Mouse (Mus musculus) adrenal gland, adult 2 months (tissue): ENCODE measurements around the gene Tbc1d30. TPM values are rescaled to one million over a fixed set of nuclear protein-coding genes. Genes with fewer than 3 reads are reported as not detected.

Experiments used
- DNase-seq: peaks from one replicate; pipeline ENCODE4 v3.0.0; 2021
- polyA plus RNA-seq: library from polyadenylated mRNA; depleted of rRNA; stranded (reverse); fragments of >200 nt; gene quantifications from 2 replicates; pipeline ENCODE4 v1.2.3, GENCODE M21; 2012
- total RNA-seq, 2 experiments: library from RNA; stranded (reverse); gene quantifications; 2 replicates each; pipeline ENCODE4 v1.2.3; 2021

Gene Tbc1d30
- total and polyA plus RNA-seq, 3 experiments: 1.5 to 8.7 (median 2.9) TPM

GRCm38 (mm10) chr10:121263520-121264203 is 87.4 kb downstream of the Tbc1d30 start:
- DNase-seq: no peak

GRCm38 (mm10) chr10:121262206-121262605 is 88.9 kb downstream of the Tbc1d30 start:
- no peak for DNase-seq

GRCm38 (mm10) chr10:121261036-121261592 is 90.0 kb downstream of the Tbc1d30 start:
- no peak for DNase-seq

GRCm38 (mm10) chr10:121256115-121256825 is 94.8 kb downstream of the Tbc1d30 start:
- DNase-seq: peak; percentile 49

GRCm38 (mm10) chr10:121255465-121255864 is 95.6 kb downstream of the Tbc1d30 start:
- no peak for DNase-seq

GRCm38 (mm10) chr10:121254343-121254742 is 96.7 kb downstream of the Tbc1d30 start:
- no peak for DNase-seq

- DNase-seq: no peak
Observed at GRCm38 (mm10) chr10:121252781-121253180, 98.3 kb downstream of the Tbc1d30 start.

GRCm38 (mm10) chr10:121251191-121251590 is 99.9 kb downstream of the Tbc1d30 start:
- no peak for DNase-seq

GRCm38 (mm10) chr10:121249820-121250219 is 101.3 kb downstream of the Tbc1d30 start:
- DNase-seq: no peak

- DNase-seq: no peak
Observed at GRCm38 (mm10) chr10:121247545-121247944, 103.5 kb downstream of the Tbc1d30 start.

- no peak for DNase-seq
Observed at GRCm38 (mm10) chr10:121246971-121247370, 104.1 kb downstream of the Tbc1d30 start.

- no peak for DNase-seq
Observed at GRCm38 (mm10) chr10:121243373-121244207, 107.5 kb downstream of the Tbc1d30 start.

- no peak for DNase-seq
Observed at GRCm38 (mm10) chr10:121242596-121242995, 108.5 kb downstream of the Tbc1d30 start.

- DNase-seq: no peak
Observed at GRCm38 (mm10) chr10:121239065-121239464, 112.0 kb downstream of the Tbc1d30 start.

- DNase-seq: no peak
Observed at GRCm38 (mm10) chr10:121238551-121238950, 112.5 kb downstream of the Tbc1d30 start.

GRCm38 (mm10) chr10:121237377-121237776 is 113.7 kb downstream of the Tbc1d30 start:
- DNase-seq: no peak

GRCm38 (mm10) chr10:121235167-121235824 is 115.8 kb downstream of the Tbc1d30 start:
- DNase-seq: no peak

- no peak for DNase-seq
Observed at GRCm38 (mm10) chr10:121234476-121234875, 116.6 kb downstream of the Tbc1d30 start.

GRCm38 (mm10) chr10:121228422-121228953 is 122.6 kb downstream of the Tbc1d30 start:
- no peak for DNase-seq

GRCm38 (mm10) chr10:121227988-121228409 is 123.1 kb downstream of the Tbc1d30 start:
- DNase-seq: no peak

GRCm38 (mm10) chr10:121227403-121227802 is 123.7 kb downstream of the Tbc1d30 start:
- no peak for DNase-seq
